Mouse (Mus musculus) limb, embryonic 14.5 days (tissue): ENCODE results near the gene Fbf1. TPM values are rescaled to one million over a fixed set of nuclear protein-coding genes. Genes with fewer than 3 reads are reported as not detected.

Experiments used
- ATAC-seq: fragments of 200-750 bp; cut with Nextera tagmentation; 2 replicates; pipeline ENCODE4 v1.8.0; 2017; ENCODE audit warnings: low read depth, moderate number of reproducible peaks, moderate TSS enrichment; ENCODE audit not compliant: low FRiP score
- DNase-seq: peaks from one replicate; pipeline ENCODE4 v3.0.0-alpha.2; 2015; ENCODE audit warnings: low spot score
- H3K27ac ChIP-seq: fragments of 300-500 bp; sonication (generic); replicated peaks from 2 replicates; pipeline ENCODE4 v1.5.1; 2014; ENCODE audit warnings: low read depth, mild to moderate bottlenecking, low read length, moderate library complexity, mixed read lengths
- H3K27me3 ChIP-seq: fragments of 300-500 bp; sonication (generic); 2 replicates; pipeline ENCODE4 v1.6.1; 2014; ENCODE audit warnings: low read length, mixed read lengths; ENCODE audit not compliant: control insufficient read depth, insufficient read depth
- H3K36me3 ChIP-seq: fragments of 300-500 bp; sonication (generic); 2 replicates; pipeline ENCODE4 v1.6.1; 2014; ENCODE audit warnings: mild to moderate bottlenecking, low read length, moderate library complexity, mixed read lengths; ENCODE audit not compliant: control insufficient read depth, insufficient read depth
- H3K4me1 ChIP-seq: fragments of 300-500 bp; sonication (generic); 2 replicates; pipeline ENCODE4 v1.6.1; 2014; ENCODE audit warnings: antibody characterized with exemption, low read length, mixed read lengths; ENCODE audit not compliant: control insufficient read depth, insufficient read depth
- H3K4me2 ChIP-seq: fragments of 300-500 bp; sonication (generic); replicated peaks from 2 replicates; pipeline ENCODE4 v1.6.1; 2014; ENCODE audit warnings: low read depth, mild to moderate bottlenecking, low read length, moderate library complexity; ENCODE audit not compliant: severe bottlenecking
- H3K4me3 ChIP-seq: fragments of 300-500 bp; sonication (generic); replicated peaks from 2 replicates; pipeline ENCODE4 v1.5.1; 2014; ENCODE audit warnings: low read length
- H3K9ac ChIP-seq: fragments of 300-500 bp; sonication (generic); 2 replicates; pipeline ENCODE4 v1.6.1; 2014; ENCODE audit warnings: mild to moderate bottlenecking, low read depth, low read length, moderate library complexity; ENCODE audit not compliant: severe bottlenecking
- H3K9me3 ChIP-seq: fragments of 300-500 bp; sonication (generic); 2 replicates; pipeline ENCODE4 v1.6.1; 2016; ENCODE audit warnings: low read length; ENCODE audit not compliant: control insufficient read depth
- POLR2A ChIP-seq: fragments of 200-500 bp; IDR thresholded peaks from 2 replicates; pipeline ENCODE4 v1.8.0; 2012; ENCODE audit warnings: inconsistent platforms, mild to moderate bottlenecking, moderate library complexity, borderline replicate concordance; ENCODE audit not compliant: insufficient read depth, insufficient read length; ENCODE audit errors: extremely low read depth
- WGBS: fragments of 180-500 bp; shearing (Covaris S2); extraction: QIAGEN DNeasy Blood & Tissue Kit; methylation state at CpG from one replicate; pipeline ENCODE4 v1.1.7; 2014; 5-methylcytosine and 5-hydroxymethylcytosine counted together
- polyA plus RNA-seq, 2 experiments: library from polyadenylated mRNA; depleted of rRNA in 1 of 2; stranded (reverse) in 1 of 2; unstranded in 1 of 2; fragments of >200 nt; fragmentation: Nextera tagmentation in 1 of 2; extraction: Ambion mirVana in 1 of 2; gene quantifications; 2 replicates each; pipeline versions ENCODE4 v1.2.1 to v1.2.3; 2012 to 2014

Fbf1 gene
- polyA plus RNA-seq, 2 experiments, result 26.4 to 82.6 TPM

DNA sequence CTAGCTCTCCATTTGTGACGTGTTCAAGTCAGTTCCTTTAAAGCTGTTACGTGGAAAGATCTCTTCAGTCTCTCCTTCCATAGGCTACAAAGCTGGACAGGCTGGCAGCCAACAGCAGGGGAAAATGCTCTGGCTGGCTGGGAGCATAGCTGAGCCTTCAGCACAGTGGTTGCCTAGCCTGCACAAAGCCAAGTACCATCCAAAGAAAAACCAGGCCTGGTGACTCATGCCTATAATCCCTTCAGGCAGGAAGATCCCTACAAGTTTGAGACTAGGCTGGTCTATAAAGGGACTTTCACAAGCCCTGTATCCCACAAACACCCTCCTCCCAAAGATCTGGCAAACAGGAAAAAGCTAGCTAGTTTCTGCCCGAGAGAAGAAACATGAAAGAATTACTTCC, 17.9 kb upstream of the Fbf1 start:
- 75% methylated on average over 3 of the region's 3 CpGs for WGBS
- Histone ChIP-seq H3K9ac (no peak overlapping the region), H3K4me1 (no peaks in the 10 kb centered on the region), H3K27me3 (no peaks in the 10 kb centered on the region), H3K4me3 (no peak overlapping the region), H3K4me2 (no peak overlapping the region), H3K36me3 (peaks cover 74% of the 10 kb centered on the region), H3K27ac (0 out of 2 replicates have a peak overlapping the region, but pooled peaks have one; percentile 43), H3K9me3 (no peaks in the 10 kb centered on the region)
- no peak for DNase-seq
- no peak for ATAC-seq
- no peak for TF ChIP-seq POLR2A

DNA sequence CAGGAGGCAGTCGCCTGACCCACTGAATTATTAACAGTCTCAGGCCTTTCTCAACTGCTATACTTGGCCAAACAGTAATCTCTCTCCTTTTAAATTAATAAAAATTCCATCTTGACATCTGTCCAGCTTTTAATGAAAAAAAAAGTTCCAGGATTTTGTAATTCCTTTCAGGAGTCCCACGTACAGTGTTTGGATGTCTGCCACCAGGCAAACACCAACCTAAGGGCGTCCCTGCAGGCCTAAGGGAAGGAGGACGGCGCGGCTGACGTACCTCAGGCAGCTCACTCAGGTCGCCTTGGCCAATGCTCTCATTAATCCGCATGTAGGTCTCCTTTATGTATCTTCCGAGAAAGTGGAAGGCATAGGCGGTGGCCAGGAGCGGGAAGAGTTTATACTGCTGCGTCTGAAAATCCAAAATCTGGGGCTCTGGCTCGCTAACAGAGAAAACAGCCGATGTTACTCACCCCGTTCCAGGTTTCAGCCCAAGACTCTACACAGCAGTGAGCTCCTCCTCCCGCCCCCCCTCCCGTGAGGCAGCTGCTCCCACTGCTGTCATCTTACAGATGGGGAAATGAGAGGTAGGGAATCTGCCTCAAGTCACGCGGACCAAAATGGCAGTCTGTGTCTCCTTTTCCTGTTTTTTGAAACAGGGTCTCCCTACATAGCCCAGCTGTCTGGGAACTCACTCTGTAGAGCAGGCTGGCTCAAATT, 10.6 kb upstream of the Fbf1 start:
- Histone ChIP-seq H3K27me3 (no peaks in the 10 kb centered on the region), H3K4me1 (no peaks in the 10 kb centered on the region), H3K4me3 (no peak overlapping the region), H3K27ac (no peak overlapping the region), H3K4me2 (no peak overlapping the region), H3K9me3 (no peaks in the 10 kb centered on the region), H3K36me3 (peaks cover 85% of the 10 kb centered on the region), H3K9ac (no peak overlapping the region)
- ATAC-seq (no peak), DNase-seq (no peak)
- WGBS, result 89% methylated on average over 20 of the region's 20 CpGs
- TF ChIP-seq POLR2A, result no peak

DNA sequence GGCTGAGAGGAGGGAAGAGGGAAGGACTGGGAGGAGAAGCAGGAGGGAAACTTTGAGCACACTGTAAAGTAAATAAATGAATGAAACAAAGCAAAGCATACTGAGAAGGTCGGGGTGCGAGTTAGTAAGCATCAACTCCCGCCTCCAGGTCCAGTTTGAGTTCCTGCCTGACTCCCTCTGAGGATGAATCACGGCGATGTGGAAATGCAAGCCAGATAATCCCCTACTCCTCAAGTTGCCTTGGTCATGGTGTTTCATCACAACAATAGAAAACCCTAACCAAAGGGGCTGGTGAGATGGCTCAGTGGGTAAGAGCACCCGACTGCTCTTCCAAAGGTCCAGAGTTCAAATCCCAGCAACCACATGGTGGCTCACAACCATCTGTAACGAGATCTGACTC, 8.0 kb upstream of the Fbf1 start:
- Histone ChIP-seq H3K27me3 (no peaks in the 10 kb centered on the region), H3K36me3 (peaks cover 88% of the 10 kb centered on the region), H3K4me3 (no peak overlapping the region), H3K9ac (no peak overlapping the region), H3K4me1 (no peaks in the 10 kb centered on the region), H3K4me2 (no peak overlapping the region), H3K27ac (no peak overlapping the region), H3K9me3 (no peaks in the 10 kb centered on the region)
- ATAC-seq (no peak), DNase-seq (no peak)
- no peak for TF ChIP-seq POLR2A
- WGBS, result 88% methylated on average over 7 of the region's 7 CpGs

DNA sequence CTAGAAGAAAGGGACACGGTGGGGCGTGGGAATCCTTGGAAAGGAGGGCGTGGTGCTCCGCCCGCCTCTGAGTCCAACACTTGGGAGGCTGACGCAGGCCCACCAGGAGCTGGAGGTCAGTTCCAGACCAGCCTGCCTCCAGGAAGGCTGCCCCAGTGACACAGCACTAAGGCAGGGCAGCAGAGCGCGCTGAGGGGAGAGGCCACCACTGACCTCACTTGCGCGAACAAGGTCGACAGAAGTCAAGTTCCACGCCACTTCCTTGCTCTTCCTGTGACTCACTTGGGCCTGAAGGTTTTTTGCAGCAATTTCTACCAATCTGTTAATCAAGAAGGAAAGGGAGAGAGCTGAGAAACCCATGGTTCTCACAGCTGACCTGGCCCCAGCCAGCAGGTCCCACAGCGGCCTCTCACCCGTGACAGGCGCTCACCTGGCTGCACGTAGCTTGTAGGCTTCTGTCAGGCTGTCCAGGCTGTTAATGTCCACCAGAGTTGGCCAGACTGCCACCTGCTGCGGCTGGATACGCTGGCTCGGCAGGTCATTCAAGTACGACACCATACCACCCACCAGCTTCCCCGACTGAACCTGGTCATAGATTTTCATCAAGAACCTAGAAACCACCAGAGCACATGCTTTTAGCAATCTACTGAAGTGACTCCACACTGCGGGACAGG, 6.9 kb upstream of the Fbf1 start:
- Histone ChIP-seq H3K4me2 (no peak overlapping the region), H3K4me3 (no peak overlapping the region), H3K27me3 (no peaks in the 10 kb centered on the region), H3K9me3 (no peaks in the 10 kb centered on the region), H3K4me1 (no peaks in the 10 kb centered on the region), H3K27ac (no peak overlapping the region), H3K36me3 (peaks cover 79% of the 10 kb centered on the region), H3K9ac (no peak overlapping the region)
- 91% methylated on average over 21 of the region's 22 CpGs for WGBS
- TF ChIP-seq POLR2A, result no peak
- ATAC-seq (no peak), DNase-seq (no peak)

DNA sequence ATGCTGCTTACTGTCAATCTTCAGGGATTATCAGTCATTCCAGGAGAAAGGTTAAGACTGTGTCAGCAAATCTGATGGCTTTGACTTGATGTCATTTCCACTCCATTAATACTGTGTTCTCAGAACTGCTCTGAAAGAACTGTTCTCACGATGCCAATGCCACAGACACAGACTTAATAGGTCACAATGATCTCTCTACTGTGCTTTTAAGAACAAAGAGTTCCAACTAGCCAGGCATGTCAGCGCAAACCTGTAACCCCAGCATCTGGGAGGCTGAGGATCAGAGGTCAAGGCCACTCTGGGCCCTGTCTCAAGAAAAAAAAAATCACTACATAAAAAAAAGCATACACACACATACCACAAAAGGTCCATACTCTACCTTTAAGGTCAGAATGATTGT, 4.0 kb upstream of the Fbf1 start:
- DNase-seq (no peak), ATAC-seq (no peak)
- H3K27me3 ChIP-seq, result no peaks in the 10 kb centered on the region
- no peak for TF ChIP-seq POLR2A
- H3K4me1 ChIP-seq, result peaks cover 5% of the 10 kb centered on the region
- H3K4me3 ChIP-seq, result no peak overlapping the region
- peaks cover 54% of the 10 kb centered on the region for H3K36me3 ChIP-seq
- no peak overlapping the region for H3K27ac ChIP-seq
- H3K9me3 ChIP-seq, result no peaks in the 10 kb centered on the region
- no peak overlapping the region for H3K9ac ChIP-seq
- whole genome bisulfite sequencing, result 88% methylated on average over 2 of the region's 2 CpGs
- no peak overlapping the region for H3K4me2 ChIP-seq
